Mouse (Mus musculus) ES-Bruce4 (cell line): ENCODE data around the gene Nhsl1. TPM values are rescaled to one million over a fixed set of nuclear protein-coding genes. Genes with fewer than 3 reads are reported as not detected.

ENCODE experiments used
- H3K27ac ChIP-seq: 2 replicates; pipeline ENCODE4 v1.5.1; 2012; ENCODE audit warnings: low read length, inconsistent platforms; ENCODE audit not compliant: insufficient read depth
- H3K27me3 ChIP-seq: 2 replicates; pipeline ENCODE4 v1.6.1; 2012; ENCODE audit warnings: mild to moderate bottlenecking, low read length, inconsistent platforms; ENCODE audit not compliant: control insufficient read depth, poor library complexity, insufficient read depth, severe bottlenecking
- H3K36me3 ChIP-seq: 2 replicates; pipeline ENCODE4 v1.6.1; 2012; ENCODE audit warnings: inconsistent platforms, mild to moderate bottlenecking, low read length, moderate library complexity; ENCODE audit not compliant: control insufficient read depth, poor library complexity, insufficient read depth, severe bottlenecking
- H3K4me1 ChIP-seq: one replicate; pipeline ENCODE4 v1.8.1; 2011; ENCODE audit warnings: low read length; ENCODE audit not compliant: control insufficient read depth, insufficient read depth
- H3K4me3 ChIP-seq: 2 replicates; pipeline ENCODE4 v1.5.1; 2011; ENCODE audit warnings: low read depth, mild to moderate bottlenecking, low read length
- H3K9ac ChIP-seq: 2 replicates; pipeline ENCODE4 v1.6.1; 2012; ENCODE audit warnings: low read depth, mild to moderate bottlenecking, inconsistent platforms; ENCODE audit not compliant: poor library complexity, severe bottlenecking
- H3K9me3 ChIP-seq: replicated peaks from 2 replicates; pipeline ENCODE4 v1.6.1; 2012; ENCODE audit warnings: mild to moderate bottlenecking, low read length, inconsistent platforms; ENCODE audit not compliant: control insufficient read depth, poor library complexity, insufficient read depth, severe bottlenecking
- CTCF ChIP-seq: IDR thresholded peaks from one replicate; pipeline ENCODE4 v1.8.1; 2011; ENCODE audit warnings: low read depth, low read length
- EP300 ChIP-seq: IDR thresholded peaks from 2 replicates; pipeline ENCODE4 v1.6.1; 2011; ENCODE audit warnings: low read depth, low read length; ENCODE audit not compliant: insufficient read depth
- POLR2A ChIP-seq: IDR thresholded peaks from one replicate; pipeline ENCODE4 v1.8.1; 2011; ENCODE audit warnings: low read length; ENCODE audit not compliant: insufficient read depth
- polyA plus RNA-seq: library from polyadenylated mRNA; stranded (reverse); fragments of >200 nt; gene quantifications from 2 replicates; pipeline ENCODE4 v1.2.4, GENCODE M21; 2011; ENCODE audit warnings: low read depth; ENCODE audit not compliant: missing spikeins, insufficient read depth, insufficient read length

Gene Nhsl1
- polyA plus RNA-seq, 1 experiment: 26.9 TPM

GRCm38 (mm10) chr10:18430973-18431372 lies 112.2 kb downstream of the Nhsl1 start:
- Histone ChIP-seq H3K4me1 (no peaks in the 10 kb centered on the region), H3K9me3 (peaks cover 5% of the 10 kb centered on the region), H3K27me3 (no peaks in the 10 kb centered on the region), H3K27ac (0 out of 2 replicates have a peak overlapping the region, but pooled peaks have one; percentile 17), H3K4me3 (peak overlapping the region; percentile 27), H3K9ac (no peak overlapping the region), H3K36me3 (no peaks in the 10 kb centered on the region)
- TF ChIP-seq POLR2A (no peak), CTCF (peak; percentile 0), EP300 (peak; percentile 53; the same call in 1 of the 2 replicates)

GRCm38 (mm10) chr10:18431546-18431945 lies 112.8 kb downstream of the Nhsl1 start:
- Histone ChIP-seq H3K36me3 (no peaks in the 10 kb centered on the region), H3K4me3 (no peak overlapping the region), H3K27me3 (no peaks in the 10 kb centered on the region), H3K27ac (no peak overlapping the region), H3K4me1 (no peaks in the 10 kb centered on the region), H3K9ac (no peak overlapping the region), H3K9me3 (peaks cover 5% of the 10 kb centered on the region)
- TF ChIP-seq EP300: no peak
- no peak for TF ChIP-seq POLR2A
- no peak for TF ChIP-seq CTCF

GRCm38 (mm10) chr10:18435454-18435853 lies 116.7 kb downstream of the Nhsl1 start:
- Histone ChIP-seq H3K9me3 (no peaks in the 10 kb centered on the region), H3K27me3 (no peaks in the 10 kb centered on the region), H3K4me1 (no peaks in the 10 kb centered on the region), H3K9ac (no peak overlapping the region), H3K27ac (no peak overlapping the region), H3K36me3 (no peaks in the 10 kb centered on the region), H3K4me3 (no peak overlapping the region)
- no peak for TF ChIP-seq POLR2A
- TF ChIP-seq EP300: no peak
- TF ChIP-seq CTCF: no peak

GRCm38 (mm10) chr10:18435938-18436337 lies 117.2 kb downstream of the Nhsl1 start:
- Histone ChIP-seq H3K27ac (no peak overlapping the region), H3K4me1 (no peaks in the 10 kb centered on the region)

GRCm38 (mm10) chr10:18437584-18437983 lies 118.8 kb downstream of the Nhsl1 start:
- Histone ChIP-seq H3K27ac (no peak overlapping the region), H3K9me3 (no peaks in the 10 kb centered on the region), H3K36me3 (no peaks in the 10 kb centered on the region), H3K9ac (no peak overlapping the region), H3K27me3 (no peaks in the 10 kb centered on the region), H3K4me1 (no peaks in the 10 kb centered on the region), H3K4me3 (no peak overlapping the region)
- TF ChIP-seq EP300 (no peak), CTCF (no peak), POLR2A (no peak)

More at GRCm38 (mm10) chr10:18435938-18436337, 117.2 kb downstream of the Nhsl1 start:
- Histone ChIP-seq H3K4me3 (no peak overlapping the region), H3K9ac (no peak overlapping the region), H3K36me3 (no peaks in the 10 kb centered on the region), H3K9me3 (no peaks in the 10 kb centered on the region), H3K27me3 (no peaks in the 10 kb centered on the region)
- TF ChIP-seq EP300: no peak
- no peak for TF ChIP-seq POLR2A
- TF ChIP-seq CTCF: no peak

- H3K9me3 ChIP-seq: no peaks in the 10 kb centered on the region
- no peaks in the 10 kb centered on the region for H3K27me3 ChIP-seq
- TF ChIP-seq CTCF (no peak), EP300 (no peak), POLR2A (no peak)
- peaks cover 2% of the 10 kb centered on the region for H3K4me1 ChIP-seq
- H3K4me3 ChIP-seq: no peak overlapping the region
- peak overlapping the region; percentile 85 for H3K27ac ChIP-seq
- no peaks in the 10 kb centered on the region for H3K36me3 ChIP-seq
- H3K9ac ChIP-seq: no peak overlapping the region
Observed at GRCm38 (mm10) chr10:18445603-18446358, 127.0 kb downstream of the Nhsl1 start.
